Mouse (Mus musculus) ES-Bruce4 (cell line): ENCODE results near the gene Coro6.

ENCODE experiments used
- CTCF ChIP-seq: IDR thresholded peaks from one replicate; pipeline ENCODE4 v1.8.1; 2011; ENCODE audit warnings: low read depth, low read length
- EP300 ChIP-seq: IDR thresholded peaks from 2 replicates; pipeline ENCODE4 v1.6.1; 2011; ENCODE audit warnings: low read depth, low read length; ENCODE audit not compliant: insufficient read depth
- POLR2A ChIP-seq: IDR thresholded peaks from one replicate; pipeline ENCODE4 v1.8.1; 2011; ENCODE audit warnings: low read length; ENCODE audit not compliant: insufficient read depth

GRCm38 (mm10) chr11:77485229-77485628 lies 23.0 kb downstream of the Coro6 start:
- TF ChIP-seq CTCF (no peak), POLR2A (no peak), EP300 (no peak)
